Mouse (Mus musculus) kidney, embryonic 14.5 days (tissue): ENCODE data around the gene Ing1. TPM values are rescaled to one million over a fixed set of nuclear protein-coding genes. Genes with fewer than 3 reads are reported as not detected.

Experiments
- ATAC-seq: fragments of 200-750 bp; cut with Nextera tagmentation; 2 replicates; pipeline ENCODE4 v1.8.0; 2017; ENCODE audit warnings: moderate number of reproducible peaks, mild to moderate bottlenecking, moderate TSS enrichment, moderate library complexity; ENCODE audit not compliant: low FRiP score, low TSS enrichment
- H3K27ac ChIP-seq: fragments of 300-500 bp; sonication (generic); 2 replicates; pipeline ENCODE4 v1.5.1; 2014; ENCODE audit warnings: low read depth, mild to moderate bottlenecking, low read length, moderate library complexity, mixed read lengths
- H3K27me3 ChIP-seq: fragments of 300-500 bp; sonication (generic); 2 replicates; pipeline ENCODE4 v1.6.1; 2014; ENCODE audit warnings: mild to moderate bottlenecking, low read length; ENCODE audit not compliant: control insufficient read depth, insufficient read depth
- H3K36me3 ChIP-seq: fragments of 300-500 bp; sonication (generic); 2 replicates; pipeline ENCODE4 v1.6.1; 2014; ENCODE audit warnings: low read length, mixed read lengths; ENCODE audit not compliant: control insufficient read depth, insufficient read depth
- H3K4me1 ChIP-seq: fragments of 300-500 bp; sonication (generic); 2 replicates; pipeline ENCODE4 v1.6.1; 2014; ENCODE audit warnings: low read length, mixed read lengths; ENCODE audit not compliant: control insufficient read depth, insufficient read depth
- H3K4me2 ChIP-seq: fragments of 300-500 bp; sonication (generic); replicated peaks from 2 replicates; pipeline ENCODE4 v1.6.1; 2014; ENCODE audit warnings: low read depth, mild to moderate bottlenecking, low read length
- H3K4me3 ChIP-seq: fragments of 300-500 bp; sonication (generic); 2 replicates; pipeline ENCODE4 v1.5.1; 2014; ENCODE audit warnings: mild to moderate bottlenecking, low read length
- H3K9ac ChIP-seq: fragments of 300-500 bp; sonication (generic); 2 replicates; pipeline ENCODE4 v1.6.1; 2014; ENCODE audit warnings: low read depth, mild to moderate bottlenecking, low read length, moderate library complexity
- H3K9me3 ChIP-seq: fragments of 300-500 bp; sonication (generic); 2 replicates; pipeline ENCODE4 v1.6.1; 2016; ENCODE audit warnings: low read length; ENCODE audit not compliant: control insufficient read depth
- WGBS: fragments of 180-500 bp; shearing (Covaris S2); extraction: QIAGEN DNeasy Blood & Tissue Kit; methylation state at CpG from one replicate; pipeline ENCODE4 v1.1.7; 2014; 5-methylcytosine and 5-hydroxymethylcytosine counted together
- polyA plus RNA-seq: library from polyadenylated mRNA; unstranded; fragments of >200 nt; fragmentation: Nextera tagmentation; extraction: Ambion mirVana; gene quantifications from 2 replicates; pipeline ENCODE4 v1.2.1, GENCODE M21; 2014

The Ing1 gene
- polyA plus RNA-seq: 35.7 and 40.7 TPM in 2 replicates

- Histone ChIP-seq H3K9me3 (no peaks in the 10 kb centered on the region), H3K4me2 (peak within 1 kb of the TSS; percentile 80), H3K27me3 (no peaks in the 10 kb centered on the region), H3K4me3 (peak within 1 kb of the TSS; percentile 97), H3K36me3 (no peaks in the 10 kb centered on the region), H3K9ac (peak within 1 kb of the TSS; percentile 97), H3K4me1 (peaks cover 26% of the 10 kb centered on the region), H3K27ac (peak within 1 kb of the TSS; percentile 98)
- under 1% methylated on average over 47 of the region's 52 CpGs for WGBS
- ATAC-seq: peak; percentile 76
Measured at GRCm38 (mm10) chr8:11554799-11555719, at the start of gene Ing1. Ing1 (plus strand) TSS chr8:11555571.

- H3K36me3 ChIP-seq: peaks cover 77% of the 10 kb centered on the region
Measured at GRCm38 (mm10) chr8:11506074-11506473, 49.3 kb upstream of the Ing1 start.

DNA sequence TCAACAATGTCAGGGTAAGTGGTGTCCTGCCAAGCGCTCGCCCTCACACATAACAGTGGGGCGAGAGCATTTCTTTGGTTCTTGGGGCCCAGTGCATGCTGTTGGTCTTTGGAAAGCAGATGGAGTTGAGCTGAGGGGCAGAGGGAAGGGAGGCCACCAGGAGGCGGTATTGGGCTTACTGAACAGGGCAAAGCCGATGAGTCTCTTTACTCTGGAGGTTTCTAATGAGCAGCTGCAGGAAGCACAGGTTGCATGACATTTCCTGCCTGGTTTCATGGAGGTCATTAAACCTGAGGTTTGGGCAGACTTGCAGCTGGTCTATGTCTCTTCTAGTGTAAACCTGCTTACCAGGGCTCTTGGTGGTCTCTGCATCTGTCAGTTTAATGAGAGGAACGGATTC is 48.6 kb upstream of the Ing1 start:
- Histone ChIP-seq H3K9ac (no peak overlapping the region), H3K27ac (no peak overlapping the region), H3K27me3 (no peaks in the 10 kb centered on the region), H3K4me1 (no peaks in the 10 kb centered on the region), H3K4me3 (no peak overlapping the region), H3K4me2 (no peak overlapping the region), H3K9me3 (no peaks in the 10 kb centered on the region), H3K36me3 (peaks cover 84% of the 10 kb centered on the region)
- ATAC-seq: peak; percentile 44; the same call in 1 of the 2 replicates
- 74% methylated on average over 6 of the region's 6 CpGs for WGBS

More at GRCm38 (mm10) chr8:11506074-11506473, 49.3 kb upstream of the Ing1 start:
- Histone ChIP-seq H3K9me3 (no peaks in the 10 kb centered on the region), H3K4me2 (no peak overlapping the region), H3K27me3 (no peaks in the 10 kb centered on the region), H3K4me3 (no peak overlapping the region), H3K27ac (no peak overlapping the region), H3K9ac (no peak overlapping the region), H3K4me1 (no peaks in the 10 kb centered on the region)
- ATAC-seq: no peak
- WGBS: 86% methylated on average over 14 of the region's 14 CpGs

GRCm38 (mm10) chr8:11508880-11509279 is 46.5 kb upstream of the Ing1 start:
- Histone ChIP-seq H3K9me3 (no peaks in the 10 kb centered on the region), H3K4me2 (no peak overlapping the region), H3K27ac (no peak overlapping the region), H3K4me3 (no peak overlapping the region), H3K9ac (no peak overlapping the region), H3K4me1 (no peaks in the 10 kb centered on the region), H3K36me3 (peaks cover 94% of the 10 kb centered on the region), H3K27me3 (no peaks in the 10 kb centered on the region)
- WGBS: 80% methylated on average over 10 of the region's 10 CpGs
- ATAC-seq: no peak

DNA sequence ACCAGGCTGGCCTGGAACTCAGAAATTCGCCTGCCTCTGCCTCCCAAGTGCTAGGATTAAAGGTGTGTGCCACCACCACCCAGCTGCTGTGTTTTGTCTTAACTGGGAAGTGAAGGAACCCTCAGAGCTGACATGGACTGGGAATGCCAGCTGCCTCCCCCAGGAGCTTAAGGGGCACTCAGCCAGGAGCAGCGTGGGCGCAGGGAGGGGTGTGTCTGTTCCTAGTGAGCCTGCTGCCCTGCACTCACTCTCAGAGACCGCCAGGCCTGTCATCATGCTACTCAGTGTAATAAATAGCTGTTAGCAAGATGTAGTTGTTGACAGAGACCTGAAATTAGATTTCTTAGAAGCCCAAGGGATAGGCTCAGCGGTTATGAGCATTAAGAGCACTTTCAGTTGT is 44.4 kb upstream of the Ing1 start:
- 90% methylated on average over 5 of the region's 5 CpGs for WGBS
- H3K36me3 ChIP-seq: peaks cover 89% of the 10 kb centered on the region
- no peak for ATAC-seq

GRCm38 (mm10) chr8:11512711-11513110 is 42.7 kb upstream of the Ing1 start:
- Histone ChIP-seq H3K4me2 (no peak overlapping the region), H3K27ac (no peak overlapping the region), H3K4me1 (no peaks in the 10 kb centered on the region), H3K27me3 (no peaks in the 10 kb centered on the region), H3K36me3 (peaks cover 83% of the 10 kb centered on the region), H3K4me3 (no peak overlapping the region), H3K9me3 (no peaks in the 10 kb centered on the region), H3K9ac (no peak overlapping the region)
- no peak for ATAC-seq
- 97% methylated on average over 9 of the region's 9 CpGs for WGBS

More for the DNA sequence above, 44.4 kb upstream of the Ing1 start:
- H3K4me1 ChIP-seq: no peaks in the 10 kb centered on the region
- H3K4me3 ChIP-seq: no peak overlapping the region
- no peak overlapping the region for H3K4me2 ChIP-seq
- no peaks in the 10 kb centered on the region for H3K27me3 ChIP-seq
- no peak overlapping the region for H3K9ac ChIP-seq
- no peak overlapping the region for H3K27ac ChIP-seq
- no peaks in the 10 kb centered on the region for H3K9me3 ChIP-seq

- no peak overlapping the region for H3K9ac ChIP-seq
- H3K27ac ChIP-seq: no peak overlapping the region
- no peak overlapping the region for H3K4me3 ChIP-seq
- no peaks in the 10 kb centered on the region for H3K27me3 ChIP-seq
- H3K4me2 ChIP-seq: no peak overlapping the region
- H3K9me3 ChIP-seq: no peaks in the 10 kb centered on the region
- H3K4me1 ChIP-seq: no peaks in the 10 kb centered on the region
- ATAC-seq: no peak
- peaks cover 79% of the 10 kb centered on the region for H3K36me3 ChIP-seq
- WGBS: 89% methylated on average over 5 of the region's 5 CpGs
Measured at GRCm38 (mm10) chr8:11513247-11513646, 42.1 kb upstream of the Ing1 start.

GRCm38 (mm10) chr8:11516292-11516691 is 39.1 kb upstream of the Ing1 start:
- Histone ChIP-seq H3K27me3 (no peaks in the 10 kb centered on the region), H3K4me2 (no peak overlapping the region), H3K4me3 (no peak overlapping the region), H3K4me1 (no peaks in the 10 kb centered on the region), H3K36me3 (peaks cover 54% of the 10 kb centered on the region), H3K9ac (no peak overlapping the region), H3K27ac (no peak overlapping the region), H3K9me3 (no peaks in the 10 kb centered on the region)
- 96% methylated on average over 9 of the region's 9 CpGs for WGBS
- ATAC-seq: no peak

GRCm38 (mm10) chr8:11517366-11518055 is 37.9 kb upstream of the Ing1 start:
- H3K4me3 ChIP-seq: no peak overlapping the region
- no peak overlapping the region for H3K4me2 ChIP-seq
- no peak overlapping the region for H3K27ac ChIP-seq
- H3K27me3 ChIP-seq: no peaks in the 10 kb centered on the region
- no peaks in the 10 kb centered on the region for H3K4me1 ChIP-seq
- H3K9ac ChIP-seq: no peak overlapping the region
- peaks cover 51% of the 10 kb centered on the region for H3K36me3 ChIP-seq
- WGBS: 88% methylated on average over 16 of the region's 16 CpGs
- ATAC-seq: no peak
- no peaks in the 10 kb centered on the region for H3K9me3 ChIP-seq
